Mouse (Mus musculus) CD4-positive, CD25-positive, alpha-beta regulatory T cell, adult 4 months (primary cell): Measurements from ENCODE around the gene Brf1. TPM values are rescaled to one million over a fixed set of nuclear protein-coding genes. Genes with fewer than 3 reads are reported as not detected.

Experiments used
- ATAC-seq: one replicate; pipeline ENCODE4 v1.8.0; 2017
- polyA plus RNA-seq, 2 experiments: library from polyadenylated mRNA; unstranded; fragments of 100-300 nt; shearing (Covaris generic); gene quantifications; one replicate each; pipeline ENCODE4 v1.2.1; 2017

The Brf1 gene
- polyA plus RNA-seq, 2 experiments from 2014 or later, result 26.9 to 32.7 TPM

DNA sequence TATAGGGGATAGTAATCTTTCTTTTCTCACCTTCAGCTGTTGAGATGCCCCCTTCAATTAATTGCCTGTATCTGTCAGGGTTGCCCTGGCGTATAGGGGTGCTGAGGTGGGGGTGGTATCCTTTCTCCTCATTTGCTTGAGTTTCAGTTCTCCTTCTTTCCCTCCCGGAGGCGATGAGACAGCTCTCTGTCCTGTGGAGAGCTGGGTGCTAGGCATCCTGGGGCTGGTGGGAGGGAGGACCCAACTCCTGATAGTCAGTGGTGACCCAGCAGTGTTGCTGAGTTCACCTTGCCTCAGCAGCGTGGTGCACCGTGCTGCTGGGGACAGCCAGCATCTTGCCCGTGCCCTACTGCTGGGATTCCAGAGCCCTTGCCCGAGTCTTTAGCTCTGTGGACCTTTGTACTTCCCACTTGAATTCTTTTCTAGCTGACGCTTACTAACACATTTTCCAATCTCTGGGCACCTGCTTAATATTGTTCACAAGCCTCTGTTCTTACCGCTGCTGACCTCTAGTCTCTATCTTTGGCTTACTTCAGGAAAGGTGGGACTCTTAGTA, 17.0 kb upstream of the Brf1 start:
- ATAC-seq, result no peak

DNA sequence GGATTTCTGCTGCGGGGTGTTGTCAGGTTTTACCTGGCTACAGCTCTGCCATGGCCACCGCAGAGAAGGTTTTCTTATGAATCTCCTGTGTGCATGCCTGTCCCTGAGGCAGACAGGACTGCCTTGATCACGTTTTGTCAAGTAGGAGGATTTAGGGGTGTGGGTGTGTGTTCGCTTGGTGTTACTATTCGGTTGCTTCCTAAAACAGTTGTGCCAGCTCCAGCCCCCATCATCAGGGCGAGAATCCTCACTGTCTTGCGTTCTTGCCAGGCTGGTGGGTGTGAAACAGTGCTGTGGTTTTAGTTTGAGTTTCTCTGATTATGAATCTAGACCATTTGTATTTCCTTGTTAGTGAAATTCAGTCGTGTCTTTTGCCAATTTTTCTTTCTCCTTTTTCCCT, 16.5 kb upstream of the Brf1 start:
- ATAC-seq, result no peak

DNA sequence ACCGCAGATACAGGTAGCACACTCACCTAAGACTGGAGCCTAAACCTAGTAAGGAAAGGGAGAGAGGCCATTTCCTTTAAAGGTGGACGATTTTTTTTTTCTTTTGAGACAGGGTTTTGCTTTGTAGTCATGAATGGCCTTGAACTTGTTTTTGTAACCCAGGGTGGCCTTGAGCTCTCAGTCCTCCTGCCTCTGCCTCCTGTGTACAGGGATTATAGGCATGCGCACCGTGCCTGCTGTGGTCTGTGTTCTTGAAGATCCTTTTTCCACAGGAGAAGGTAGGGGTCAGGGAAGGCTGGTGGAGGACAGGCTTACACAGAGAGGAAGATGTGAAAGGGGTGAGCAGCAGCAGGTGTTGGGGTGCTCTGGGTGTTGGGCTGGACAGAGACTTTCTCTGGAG, 15.5 kb upstream of the Brf1 start:
- no peak for ATAC-seq

DNA sequence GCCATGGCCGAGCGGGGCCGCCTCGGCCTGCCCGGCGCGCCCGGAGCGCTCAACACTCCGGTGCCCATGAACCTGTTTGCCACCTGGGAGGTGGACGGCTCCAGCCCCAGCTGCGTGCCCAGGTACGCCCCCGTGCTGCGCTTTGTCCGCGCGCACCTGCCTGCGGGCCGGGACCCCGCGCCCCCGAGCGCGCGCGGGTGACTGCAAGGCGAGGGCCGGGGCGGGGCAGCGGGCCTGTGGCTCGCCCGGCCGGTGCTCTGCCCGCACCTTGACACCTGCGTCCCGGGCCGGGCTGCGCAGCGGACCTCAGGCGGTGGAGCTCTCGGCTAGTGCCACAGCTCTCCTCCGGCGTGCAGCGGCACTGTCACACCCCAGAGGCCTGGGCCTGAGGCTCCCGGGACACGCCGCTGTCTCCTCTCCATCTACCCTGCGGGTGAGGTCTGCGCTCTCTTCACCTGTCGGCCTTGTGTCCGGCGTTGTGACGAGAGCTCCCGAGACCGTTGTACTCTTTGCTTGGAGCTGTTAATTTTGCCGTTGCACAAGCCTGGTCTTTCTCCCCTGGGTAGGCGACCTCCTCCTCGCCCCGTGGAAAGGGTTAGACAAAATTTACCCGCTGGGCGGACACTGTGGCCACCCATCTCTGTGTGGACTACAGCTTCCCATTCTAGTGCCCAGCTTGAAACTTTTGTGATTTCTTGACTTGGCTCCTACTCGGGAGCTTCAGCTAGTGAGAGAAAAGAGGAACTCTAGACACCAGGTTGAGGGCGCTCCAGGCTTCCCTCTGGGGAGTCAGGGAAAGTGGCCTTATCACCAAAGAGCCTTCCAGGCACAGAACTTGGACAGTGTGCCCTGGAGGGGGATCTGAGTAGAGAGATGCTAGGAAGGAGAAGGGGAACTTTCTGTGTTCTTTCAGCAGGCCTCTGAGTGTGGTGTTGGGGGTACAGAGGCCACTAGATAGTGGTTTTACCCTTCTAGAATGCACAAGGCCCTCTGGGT, 14.4 kb upstream of the Brf1 start:
- peak; percentile 29 for ATAC-seq

DNA sequence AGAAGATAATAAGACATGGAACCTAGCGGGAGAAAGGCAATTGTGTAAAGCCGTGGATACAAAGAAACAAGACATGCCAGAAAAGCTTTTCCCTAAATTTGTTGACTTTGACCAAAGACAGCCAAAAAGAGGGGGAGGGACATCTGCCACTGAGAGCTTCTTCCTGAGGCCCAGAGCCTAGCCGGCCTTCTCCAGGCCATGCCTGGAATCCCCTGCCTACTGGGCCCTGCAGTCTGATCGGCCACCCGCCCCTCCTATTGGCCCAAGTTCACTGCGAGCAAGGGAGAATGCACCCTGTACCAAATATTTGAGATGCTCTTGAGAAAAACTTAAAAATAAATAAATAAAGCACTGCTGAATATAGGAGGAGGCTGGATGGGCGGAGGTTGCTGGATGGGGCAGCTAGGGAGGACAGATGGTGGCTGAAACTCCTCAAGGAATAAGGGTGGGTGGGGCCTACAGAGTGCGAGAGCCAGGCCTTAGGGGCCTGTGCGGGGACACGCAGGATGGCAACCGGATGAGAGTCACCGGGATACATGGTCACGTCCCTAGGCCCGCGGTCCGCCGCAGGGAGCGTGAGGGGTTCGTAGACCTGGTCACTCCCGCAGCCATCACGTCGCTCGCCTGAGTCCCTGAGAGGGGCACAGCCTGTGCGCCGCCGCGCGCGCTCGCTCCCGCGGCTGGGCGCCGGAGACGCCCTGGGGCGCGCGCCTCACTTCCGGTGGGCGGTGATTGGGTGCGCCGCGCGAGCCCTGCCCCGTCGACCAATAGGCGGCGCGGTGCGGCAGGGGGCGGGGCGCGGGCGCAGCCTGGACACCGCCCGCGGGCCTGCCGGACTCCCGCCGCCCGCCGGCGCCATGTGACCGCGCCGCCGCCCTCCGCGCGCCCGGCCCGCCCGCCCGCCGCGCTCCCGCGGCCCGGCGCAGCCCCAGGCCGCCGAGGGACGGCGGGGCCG, 13.4 kb upstream of the Brf1 start, which contains the start of gene Pacs2:
Gene Pacs2, plus strand, starts transcription at position 905 of the 955 bp plus-strand sequence.
- peak; percentile 87 for ATAC-seq

DNA sequence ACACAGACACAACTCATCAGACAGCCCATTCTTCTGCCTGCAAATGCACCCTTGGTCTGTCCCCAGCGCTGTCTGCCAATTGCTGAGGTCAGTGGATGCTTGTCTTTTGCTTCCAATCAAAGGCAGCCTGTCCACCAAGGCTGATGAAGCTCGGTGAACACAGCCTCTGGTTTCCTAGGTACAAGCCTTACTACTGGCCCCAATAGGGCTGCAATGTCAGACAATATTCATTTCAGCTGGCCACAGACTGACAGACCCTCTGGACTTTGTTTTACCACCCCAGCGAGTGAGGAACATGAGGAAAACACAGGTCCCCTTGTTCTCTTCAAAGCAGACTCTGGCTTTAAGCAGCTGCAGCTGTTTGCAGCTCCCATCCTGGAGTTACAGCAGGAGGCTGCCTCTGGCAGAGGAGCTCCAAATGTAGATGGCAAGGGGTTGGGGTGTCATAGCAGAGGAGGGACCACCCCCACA, 12.6 kb upstream of the Brf1 start:
- ATAC-seq, result no peak

DNA sequence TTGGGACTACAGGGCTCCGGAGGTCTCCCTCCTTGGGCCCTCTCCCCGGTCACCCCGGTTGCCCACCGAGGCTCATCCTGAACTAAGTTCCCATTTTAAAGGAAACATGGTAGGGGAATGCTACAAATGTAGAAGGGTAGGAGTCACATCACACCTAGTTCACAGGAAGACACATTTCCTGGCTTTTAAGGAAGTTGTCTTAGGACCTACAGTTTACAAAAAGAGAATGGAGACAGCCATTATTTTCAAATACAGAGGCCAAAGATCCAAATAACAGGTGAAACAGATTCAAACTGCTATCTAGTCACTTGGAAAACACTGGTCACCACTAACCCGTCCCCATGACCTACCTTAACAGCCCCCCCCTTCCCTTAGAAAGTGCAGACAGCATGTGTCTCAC, 11.9 kb upstream of the Brf1 start:
- ATAC-seq, result no peak

DNA sequence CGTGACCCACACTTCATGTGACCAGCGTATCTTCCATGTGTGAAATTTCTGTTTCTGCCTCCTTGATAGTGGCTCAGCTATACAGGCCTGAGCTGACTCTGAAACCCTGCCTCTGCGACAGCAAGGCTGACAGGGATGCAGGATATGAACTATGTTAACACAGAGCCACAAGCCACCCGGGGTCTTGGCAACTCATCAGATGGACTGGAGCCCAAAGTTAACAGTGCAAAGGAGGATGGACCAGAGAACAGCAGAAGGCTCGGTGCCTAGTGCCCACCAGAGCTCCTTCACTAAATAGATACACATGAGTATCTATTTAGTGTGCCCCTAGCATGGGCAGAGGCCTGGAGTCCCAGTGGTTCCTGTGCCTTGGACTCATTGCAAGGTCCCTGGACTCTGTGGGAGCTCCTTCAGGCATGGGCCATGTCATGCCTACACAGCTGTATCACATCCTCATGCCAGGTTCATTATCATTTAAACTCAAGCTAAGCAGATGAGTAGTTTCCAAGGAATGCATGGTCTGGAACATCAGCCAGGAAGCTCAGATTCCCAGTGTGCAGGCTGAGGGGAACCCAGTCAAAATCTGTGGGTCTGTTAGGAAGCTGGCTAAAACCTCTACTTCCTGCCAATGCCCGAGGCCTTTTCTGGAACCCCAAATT, 11.3 kb upstream of the Brf1 start:
- no peak for ATAC-seq

DNA sequence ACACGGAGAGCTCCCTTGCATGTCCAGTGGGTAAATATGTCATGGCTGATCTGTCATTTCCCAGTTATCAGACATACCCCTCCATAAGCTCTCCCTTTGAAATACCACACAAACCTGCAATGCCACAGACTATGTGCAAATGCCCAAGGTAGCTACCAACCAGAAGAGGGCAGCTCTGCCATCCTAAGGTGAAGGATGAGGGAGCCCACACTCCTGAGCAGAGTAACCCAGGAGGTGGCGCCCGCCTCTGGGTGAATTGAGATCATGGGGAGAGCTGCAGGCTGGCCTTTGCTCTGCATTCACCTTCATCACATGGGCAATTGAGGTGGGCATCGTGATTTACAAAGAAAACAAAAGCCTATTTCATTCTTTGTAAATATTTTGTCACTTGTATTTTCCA, 4.5 kb upstream of the Brf1 start:
- ATAC-seq, result peak; percentile 35

DNA sequence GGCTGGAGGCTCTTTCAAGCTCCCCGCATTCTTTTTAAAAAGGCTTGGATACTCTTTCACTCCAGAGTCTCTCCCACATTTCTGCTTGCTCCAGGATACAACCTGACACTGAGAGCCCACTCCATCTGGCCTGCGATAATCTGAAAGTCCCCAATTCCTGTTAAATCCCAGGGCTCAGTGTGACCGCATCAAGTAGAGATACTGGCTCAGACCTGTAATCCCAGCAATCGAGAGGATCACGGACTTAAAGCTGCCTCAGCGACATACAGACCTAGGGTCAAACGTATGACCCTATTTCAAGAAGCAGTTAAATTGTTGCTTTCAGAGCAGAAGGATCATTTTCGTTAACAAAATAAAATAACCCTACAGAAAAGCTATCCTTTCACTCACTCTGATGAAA, 3.5 kb upstream of the Brf1 start:
- no peak for ATAC-seq

DNA sequence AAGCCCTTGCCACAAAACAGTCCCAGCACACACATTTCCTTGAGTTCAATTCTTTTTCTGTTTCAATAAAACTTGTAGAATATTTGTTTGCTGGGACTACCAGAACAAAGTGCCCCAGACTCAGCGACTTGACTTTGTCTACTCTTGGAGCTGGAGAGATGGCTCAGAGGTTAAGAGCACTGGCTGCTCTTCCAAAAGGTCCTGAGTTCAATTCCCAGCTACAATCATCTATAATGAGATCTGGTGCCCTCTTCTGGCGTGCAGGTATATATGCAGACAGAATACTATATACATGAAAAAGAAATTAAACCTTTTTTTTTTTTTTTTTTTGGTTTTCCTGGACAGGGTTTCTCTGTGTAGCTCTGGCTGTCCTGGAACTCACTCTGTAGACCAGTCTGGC, 2.2 kb upstream of the Brf1 start:
- no peak for ATAC-seq

DNA sequence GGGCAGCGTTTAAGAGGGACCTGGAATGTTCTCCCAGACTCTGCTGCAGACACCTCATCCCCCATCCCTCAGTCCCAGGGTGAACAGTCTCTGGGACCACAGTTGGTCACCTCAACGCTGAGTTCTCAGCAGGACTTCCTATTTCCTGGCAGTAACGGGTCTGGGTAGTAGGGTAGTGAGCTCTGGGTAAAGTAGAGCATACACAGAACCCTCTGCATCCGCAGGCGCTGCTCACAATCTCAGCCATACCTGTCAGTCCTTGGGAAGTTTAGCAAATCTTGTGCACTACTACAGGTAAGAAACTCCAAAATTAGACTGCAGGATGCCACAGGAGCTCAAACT, 600 bp upstream of the Brf1 start:
- ATAC-seq, result peak; percentile 20

DNA sequence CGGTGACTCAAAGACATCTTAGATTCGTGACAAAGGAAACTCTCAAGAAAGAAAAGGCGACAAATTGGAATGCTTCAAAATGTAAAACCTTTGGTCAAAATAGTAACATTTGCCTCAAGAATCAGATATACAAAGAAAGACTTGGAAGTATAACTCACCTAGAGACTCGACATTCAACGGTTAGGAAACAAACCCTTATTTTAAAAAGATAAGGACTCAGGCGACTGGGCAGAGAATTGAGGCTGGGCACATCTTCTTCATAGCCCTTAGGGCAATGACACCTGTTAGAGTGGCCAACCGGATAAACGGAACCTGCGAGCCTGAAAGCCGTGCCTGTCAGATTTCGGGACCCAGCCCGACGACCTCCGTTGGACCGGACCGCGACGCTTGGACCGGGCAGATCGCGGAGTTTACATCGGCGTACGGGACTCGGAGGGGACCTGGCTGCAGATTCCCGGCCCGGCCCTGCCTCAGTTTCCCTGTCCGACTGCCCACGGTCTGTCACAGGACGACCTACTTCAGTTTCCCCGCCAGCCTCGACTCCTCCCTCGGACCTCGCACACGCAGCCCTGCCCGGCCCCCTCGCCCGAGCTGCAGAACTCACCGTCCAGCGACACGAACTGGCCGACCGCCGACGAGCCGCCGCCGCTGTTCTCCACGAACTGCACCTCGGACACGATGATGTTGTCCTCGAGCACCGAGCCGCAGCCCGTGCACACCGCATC, 773 bp downstream of the Brf1 start:
- ATAC-seq, result no peak

DNA sequence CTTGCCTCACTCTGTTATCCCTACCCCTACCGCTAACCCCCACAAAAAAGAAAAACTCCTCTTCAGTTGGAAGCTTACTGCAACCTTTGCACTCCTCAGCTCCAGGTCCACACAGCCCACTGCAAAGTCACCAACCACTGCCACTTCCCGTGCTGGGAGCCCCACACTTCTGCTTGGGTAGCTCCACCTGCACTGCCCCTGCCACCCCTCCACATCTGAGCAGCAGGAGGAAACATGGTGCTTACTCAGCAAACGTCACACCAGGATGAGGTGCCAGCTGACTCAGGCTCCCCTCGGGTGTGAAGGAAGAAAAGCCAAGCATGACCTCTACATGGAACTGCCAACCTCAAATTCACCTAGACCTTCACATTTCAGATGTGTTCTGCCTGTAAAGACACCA, 6.4 kb downstream of the Brf1 start:
- no peak for ATAC-seq

DNA sequence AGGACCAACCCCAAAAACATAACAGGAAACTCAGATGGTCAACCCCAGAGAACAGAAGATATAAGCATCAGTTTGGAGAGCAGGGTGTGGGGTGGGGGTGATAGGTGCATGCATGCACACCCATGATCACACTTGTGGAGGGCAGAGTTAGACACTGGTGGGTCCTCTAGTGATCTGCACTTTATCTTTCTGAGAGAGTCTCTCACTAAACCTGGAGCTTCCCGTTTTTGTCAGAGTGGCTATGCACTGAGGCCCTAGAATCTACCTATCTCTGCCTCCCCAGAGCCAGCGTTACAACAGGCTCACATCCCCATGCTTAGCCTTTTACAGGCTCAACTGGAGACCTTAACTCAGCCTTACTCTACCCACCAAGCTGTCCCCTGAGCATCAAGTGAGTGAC, 9.1 kb downstream of the Brf1 start:
- no peak for ATAC-seq

DNA sequence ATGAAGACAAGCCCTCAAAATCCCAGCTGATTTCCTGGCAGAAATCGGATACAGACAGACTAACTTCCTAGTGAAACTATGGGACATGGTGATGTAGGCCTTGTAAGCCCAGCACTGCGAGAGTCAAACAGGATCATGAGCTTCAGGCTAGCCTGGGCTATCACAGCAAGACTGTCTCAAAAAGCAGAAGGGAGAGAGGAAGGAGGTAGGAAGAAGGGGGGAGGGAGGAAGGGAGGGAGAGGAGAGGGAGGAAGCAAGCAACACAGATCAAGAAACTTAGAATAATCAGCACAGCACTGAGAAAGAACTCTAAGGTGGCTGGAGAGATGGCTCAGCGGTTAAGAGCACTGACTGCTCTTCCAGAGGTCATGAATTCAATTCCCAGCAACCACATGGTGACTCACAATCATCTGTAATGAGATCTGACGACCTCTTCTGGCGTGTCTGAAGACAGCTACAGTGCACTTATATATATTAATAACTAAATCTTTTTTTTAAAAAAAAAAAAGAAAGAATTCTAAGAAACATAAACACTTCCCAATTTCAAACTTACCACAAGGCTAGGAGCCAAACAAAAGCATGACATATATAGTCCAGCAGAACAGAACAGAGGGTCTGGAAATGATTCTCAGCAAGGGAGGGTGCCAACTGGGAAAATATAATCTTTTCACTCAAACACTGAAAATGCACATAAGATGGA, 9.6 kb downstream of the Brf1 start:
- ATAC-seq, result no peak

DNA sequence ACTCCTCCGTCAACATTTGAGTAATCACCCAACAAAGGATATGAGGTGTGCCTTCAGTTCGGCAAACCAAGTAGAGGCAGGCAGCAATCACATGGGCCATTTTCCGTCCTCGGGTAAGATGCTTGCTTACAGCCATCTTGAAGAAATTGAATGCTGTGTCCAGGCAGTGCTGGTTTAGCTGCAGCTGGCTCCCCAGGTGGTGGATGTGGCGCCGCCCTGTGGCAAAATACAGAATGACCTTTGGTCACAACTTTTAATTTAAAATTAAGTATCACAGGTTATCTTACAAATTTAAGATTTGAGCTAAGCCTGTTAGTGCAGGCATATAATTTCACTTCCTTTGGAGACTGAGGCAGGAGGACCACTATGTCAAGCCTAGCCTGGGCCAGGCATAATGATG, 12.6 kb downstream of the Brf1 start:
- ATAC-seq, result no peak

DNA sequence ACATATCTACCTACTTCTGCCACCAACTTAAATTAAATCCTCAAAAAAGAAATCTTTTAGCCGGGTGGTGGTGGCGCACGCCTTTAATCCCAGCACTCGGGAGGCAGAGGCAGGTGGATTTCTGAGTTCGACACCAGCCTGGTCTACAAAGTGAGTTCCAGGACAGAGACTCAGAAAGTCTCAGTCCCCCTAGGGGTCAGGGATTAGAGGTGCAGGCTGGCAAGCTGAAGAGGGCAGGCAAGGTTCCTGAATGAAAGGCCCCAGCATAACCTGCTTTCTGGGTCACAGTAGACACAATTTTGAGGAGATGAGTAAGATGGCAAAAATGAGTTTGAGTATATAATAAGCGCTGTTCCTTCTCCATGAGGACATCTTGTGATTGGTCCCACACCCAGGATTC, 15.2 kb downstream of the Brf1 start:
- ATAC-seq, result peak; percentile 73

DNA sequence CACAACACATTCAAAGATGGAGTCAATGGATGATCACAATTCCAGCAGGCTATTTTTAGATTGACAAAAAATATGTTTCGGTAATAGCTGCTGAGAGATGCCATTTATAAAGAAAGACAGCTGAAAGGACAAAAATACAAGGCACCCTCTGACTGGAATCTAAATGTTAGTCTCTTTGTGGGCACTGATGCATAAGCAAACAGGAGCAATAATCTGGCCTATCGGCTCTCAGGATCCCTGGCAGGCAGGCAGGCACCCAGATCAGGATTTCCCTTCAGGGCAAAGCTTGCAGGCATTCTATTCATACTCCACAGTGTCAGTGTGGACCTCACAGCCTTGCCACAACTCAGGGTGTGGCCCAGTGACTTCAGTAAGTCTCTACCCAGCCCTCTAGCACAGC, 18.5 kb downstream of the Brf1 start:
- ATAC-seq, result no peak

DNA sequence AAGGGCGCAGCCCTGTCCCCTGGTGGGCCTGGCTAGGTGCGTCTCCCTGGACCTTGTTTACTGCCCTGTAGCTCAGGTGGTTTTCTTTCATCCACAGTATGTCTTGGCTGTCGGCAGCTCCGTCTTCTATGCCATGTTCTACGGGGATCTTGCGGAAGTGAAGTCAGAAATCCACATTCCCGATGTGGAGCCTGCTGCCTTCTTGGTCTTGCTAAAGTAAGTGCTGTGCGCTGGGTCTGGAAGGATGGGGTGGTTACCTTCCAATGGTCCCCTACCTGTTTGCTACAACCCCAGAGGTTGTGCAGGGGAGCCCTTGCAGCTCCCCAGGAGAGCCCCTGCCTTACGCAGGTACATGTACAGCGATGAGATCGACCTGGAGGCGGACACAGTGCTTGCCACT, 23.3 kb downstream of the Brf1 start:
- ATAC-seq, result no peak
